Mouse (Mus musculus): ENCODE results near the gene H2-T22. TPM values are rescaled to one million over a fixed set of nuclear protein-coding genes. Genes with fewer than 3 reads are reported as not detected.

The H2-T22 gene
- total and polyA plus RNA-seq, 3 experiments = 7.4 to 23.8 (median 10.6) TPM

DNA sequence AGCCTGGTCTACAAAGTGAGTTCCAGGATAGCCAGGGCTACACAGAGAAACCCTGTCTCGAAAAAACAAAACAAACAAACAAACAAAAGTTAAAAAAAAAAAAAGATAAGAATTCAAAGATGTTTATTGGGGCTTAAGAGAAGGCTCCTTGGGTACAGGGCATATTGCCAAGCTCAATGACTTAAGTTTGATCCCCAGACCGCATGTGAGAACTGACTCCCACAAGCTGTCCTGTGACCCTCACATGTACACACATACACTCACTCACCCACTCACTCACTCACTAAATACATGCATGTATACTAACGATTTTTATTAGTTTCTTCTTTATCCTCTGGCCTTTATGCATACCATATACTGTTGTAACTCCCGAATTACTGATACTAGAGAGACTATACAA lies 42.2 kb downstream of the H2-T22 start:
- Histone ChIP-seq H3K9ac (ENCODE audit: low read depth, low read length) (no peak overlapping the region), H3K4me3 (no peak overlapping the region), H3K79me2 (replicated peaks; ENCODE audit: control insufficient read depth, insufficient read depth, low read length) (peaks cover 6% of the 10 kb centered on the region), H3K27me3 (ENCODE audit: control insufficient read depth, insufficient read depth, low read length) (no peaks in the 10 kb centered on the region), H3K4me1 (ENCODE audit: control insufficient read depth, insufficient read depth, low read length) (peaks cover 8% of the 10 kb centered on the region), H3K36me3 (ENCODE audit: control insufficient read depth, insufficient read depth, low read length) (no peaks in the 10 kb centered on the region), H3K27ac (no peak overlapping the region)
- 77% methylated on average over 4 of the region's 4 CpGs for WGBS
- DNase-seq = no peak
- intact Hi-C loops (cut with DNase I) = no loop called here
- TF ChIP-seq CTCF (IDR thresholded peaks at IDR 0.05) (no peak), EP300 (IDR thresholded peaks at IDR 0.05; ENCODE audit: insufficient read depth, low read depth, low read length) (no peak), POLR2A (IDR thresholded peaks at IDR 0.05; ENCODE audit: insufficient read depth, low read depth, low read length) (no peak)

DNA sequence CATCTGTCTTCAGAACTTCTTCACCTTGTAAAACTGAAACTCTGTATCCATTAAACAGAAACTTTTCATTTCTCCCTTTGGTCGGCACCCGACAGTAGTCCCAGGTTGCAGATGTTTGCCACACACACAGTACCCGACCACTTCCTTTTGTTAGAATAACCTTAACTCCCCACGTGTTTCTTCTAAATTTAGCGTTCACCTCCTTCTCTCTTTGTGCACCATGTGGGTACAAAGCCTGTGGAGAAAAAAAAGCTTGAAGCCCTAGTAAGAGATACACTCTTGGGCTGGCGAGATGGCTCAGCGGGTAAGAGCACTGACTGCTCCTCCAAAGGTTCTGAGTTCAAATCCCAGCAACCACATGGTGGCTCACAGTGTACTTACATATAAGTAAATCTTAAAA lies 43.2 kb downstream of the H2-T22 start:
- peak in 1 of 2 experiments; percentile 39 for DNase-seq
- peaks cover 6% of the 10 kb centered on the region for H3K4me1 ChIP-seq (ENCODE audit: control insufficient read depth, insufficient read depth, low read length)
- H3K79me2 ChIP-seq (replicated peaks; ENCODE audit: control insufficient read depth, insufficient read depth, low read length) = peaks cover 6% of the 10 kb centered on the region
- no peak overlapping the region for H3K27ac ChIP-seq
- TF ChIP-seq CTCF (IDR thresholded peaks at IDR 0.05) (no peak), POLR2A (IDR thresholded peaks at IDR 0.05; ENCODE audit: insufficient read depth, low read depth, low read length) (no peak), EP300 (IDR thresholded peaks at IDR 0.05; ENCODE audit: insufficient read depth, low read depth, low read length) (no peak)
- no peaks in the 10 kb centered on the region for H3K36me3 ChIP-seq (ENCODE audit: control insufficient read depth, insufficient read depth, low read length)
- intact Hi-C loops (cut with DNase I) = no loop called here
- H3K27me3 ChIP-seq (ENCODE audit: control insufficient read depth, insufficient read depth, low read length) = no peaks in the 10 kb centered on the region
- H3K9ac ChIP-seq (ENCODE audit: low read depth, low read length) = no peak overlapping the region
- WGBS = 43% methylated on average over 7 of the region's 7 CpGs
- H3K4me3 ChIP-seq = no peak overlapping the region

DNA sequence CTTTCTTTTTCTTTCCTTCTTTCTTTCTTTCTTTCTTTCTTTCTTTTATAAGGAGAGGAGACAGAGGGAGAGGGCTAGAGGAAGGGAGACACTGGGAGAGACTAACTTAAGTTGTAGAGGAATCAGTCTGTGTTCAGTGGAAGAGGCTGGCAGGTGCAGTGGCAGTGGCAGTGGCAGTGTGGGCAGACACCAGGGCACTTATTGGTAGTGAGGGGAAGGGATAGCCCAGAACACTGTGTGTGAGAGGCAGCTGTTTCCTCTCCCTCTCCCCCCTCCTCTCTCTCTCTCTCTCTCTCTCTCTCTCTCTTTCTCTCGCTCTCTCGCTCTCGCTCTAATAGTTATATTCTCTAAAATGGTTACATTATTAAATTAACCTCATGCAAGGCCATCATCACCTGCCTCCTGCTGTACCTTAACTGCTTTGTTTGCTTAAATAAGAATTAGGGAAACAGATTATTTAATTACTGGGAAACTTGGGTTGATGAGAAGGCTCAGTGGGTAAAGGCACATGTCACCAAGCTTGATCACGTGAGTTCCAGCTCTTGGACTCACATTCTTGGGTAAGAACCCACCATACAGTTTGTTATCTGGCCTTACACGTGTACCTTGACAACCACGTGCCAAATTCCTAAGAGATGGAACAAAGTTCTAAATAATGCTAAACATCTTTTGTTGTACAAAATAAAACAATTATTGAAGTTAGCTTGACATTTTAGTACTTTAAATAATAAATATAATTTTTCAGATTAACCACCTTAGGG lies 43.8 kb downstream of the H2-T22 start:
- intact Hi-C loops (cut with DNase I) = no loop called here
- Histone ChIP-seq H3K27me3 (ENCODE audit: control insufficient read depth, insufficient read depth, low read length) (no peaks in the 10 kb centered on the region), H3K9ac (ENCODE audit: low read depth, low read length) (no peak overlapping the region), H3K4me1 (ENCODE audit: control insufficient read depth, insufficient read depth, low read length) (peaks cover 6% of the 10 kb centered on the region), H3K27ac (no peak overlapping the region), H3K36me3 (ENCODE audit: control insufficient read depth, insufficient read depth, low read length) (no peaks in the 10 kb centered on the region), H3K4me3 (no peak overlapping the region), H3K79me2 (replicated peaks; ENCODE audit: control insufficient read depth, insufficient read depth, low read length) (peaks cover 6% of the 10 kb centered on the region)
- 62% methylated on average over 6 of the region's 6 CpGs for WGBS
- TF ChIP-seq POLR2A (IDR thresholded peaks at IDR 0.05; ENCODE audit: insufficient read depth, low read depth, low read length) (no peak), EP300 (IDR thresholded peaks at IDR 0.05; ENCODE audit: insufficient read depth, low read depth, low read length) (no peak), CTCF (IDR thresholded peaks at IDR 0.05) (no peak)
- no peak for DNase-seq

DNA sequence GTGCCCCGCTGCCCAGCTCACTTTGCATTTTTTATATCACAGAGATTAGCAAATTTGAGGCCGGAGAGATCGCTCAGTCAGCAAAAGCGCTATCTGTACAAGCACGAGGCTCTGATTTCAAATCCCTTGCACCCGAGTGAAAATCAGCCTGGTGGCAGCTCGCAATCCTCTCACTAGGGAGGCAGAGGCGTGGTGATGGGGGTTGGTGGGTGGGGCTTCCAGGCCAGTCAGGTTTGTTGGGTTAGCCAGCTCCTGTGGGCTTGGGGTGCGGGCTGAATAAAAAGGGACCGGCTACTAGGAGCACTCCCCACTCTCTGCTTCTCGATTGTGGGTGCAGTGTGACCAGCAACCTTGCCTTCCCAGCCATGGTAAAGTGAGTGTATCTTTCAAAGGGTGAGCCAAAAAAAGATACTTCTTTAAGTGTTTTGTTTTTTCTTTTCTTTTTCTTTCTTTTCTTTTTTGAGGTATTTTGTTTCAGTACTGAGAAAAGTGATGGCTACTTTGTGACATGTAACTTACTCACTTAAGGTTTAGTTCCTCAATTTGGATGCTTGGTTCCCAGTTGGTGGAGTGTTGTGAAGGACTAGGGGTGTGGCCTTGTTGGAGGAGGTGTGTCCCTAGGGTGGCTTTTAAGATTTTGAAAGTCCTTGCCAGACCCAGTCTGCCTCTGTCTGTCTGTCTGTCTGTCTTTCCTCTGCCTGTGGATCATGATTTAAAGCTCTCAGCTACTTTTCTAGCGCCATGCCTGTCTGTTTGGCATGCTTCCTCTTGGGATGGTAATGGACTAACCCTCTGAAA lies 44.6 kb downstream of the H2-T22 start:
- TF ChIP-seq POLR2A (IDR thresholded peaks at IDR 0.05; ENCODE audit: insufficient read depth, low read depth, low read length) (no peak), EP300 (IDR thresholded peaks at IDR 0.05; ENCODE audit: insufficient read depth, low read depth, low read length) (no peak), CTCF (IDR thresholded peaks at IDR 0.05) (no peak)
- peaks cover 6% of the 10 kb centered on the region for H3K4me1 ChIP-seq (ENCODE audit: control insufficient read depth, insufficient read depth, low read length)
- no peaks in the 10 kb centered on the region for H3K27me3 ChIP-seq (ENCODE audit: control insufficient read depth, insufficient read depth, low read length)
- no peak overlapping the region for H3K27ac ChIP-seq
- no peak overlapping the region for H3K4me3 ChIP-seq
- WGBS = 63% methylated on average over 12 of the region's 12 CpGs
- peak overlapping the region; percentile 22; the same call in 1 of the 2 replicates for H3K9ac ChIP-seq (ENCODE audit: low read depth, low read length)
- H3K36me3 ChIP-seq (ENCODE audit: control insufficient read depth, insufficient read depth, low read length) = no peaks in the 10 kb centered on the region
- peak; percentile 33 to 48 for DNase-seq
- H3K79me2 ChIP-seq (replicated peaks; ENCODE audit: control insufficient read depth, insufficient read depth, low read length) = peaks cover 2% of the 10 kb centered on the region
- intact Hi-C loops (cut with DNase I) = loop anchor here (1.0 to 2.0 kb wide), 3 partner anchors 34 to 195 kb away; partner anchors contain the start of gene H2-T23

DNA sequence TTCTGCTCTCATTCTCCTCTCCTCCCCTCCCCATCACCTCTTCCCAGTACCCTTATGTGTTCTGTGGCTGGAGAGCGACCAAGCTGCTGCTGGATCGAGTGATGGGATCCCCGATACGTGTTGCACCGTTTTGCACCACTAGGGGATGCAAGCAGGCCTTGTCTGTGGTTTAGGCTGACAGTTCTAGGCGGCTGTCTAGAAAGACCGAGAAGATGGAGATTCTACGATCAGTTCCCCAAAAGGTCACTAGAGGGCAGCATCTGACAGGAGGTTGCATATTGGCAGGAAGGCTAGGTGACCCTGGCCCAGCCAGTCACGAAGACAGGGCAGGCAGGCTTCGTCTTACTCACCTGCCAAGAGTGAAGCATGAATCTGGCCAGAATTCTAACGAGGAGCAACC lies 45.6 kb downstream of the H2-T22 start:
- Histone ChIP-seq H3K9ac (ENCODE audit: low read depth, low read length) (no peak overlapping the region), H3K27me3 (ENCODE audit: control insufficient read depth, insufficient read depth, low read length) (no peaks in the 10 kb centered on the region), H3K4me1 (ENCODE audit: control insufficient read depth, insufficient read depth, low read length) (peaks cover 6% of the 10 kb centered on the region), H3K27ac (peak overlapping the region; percentile 15), H3K4me3 (peak overlapping the region; percentile 16; the same call in 1 of the 2 replicates), H3K36me3 (ENCODE audit: control insufficient read depth, insufficient read depth, low read length) (no peaks in the 10 kb centered on the region), H3K79me2 (replicated peaks; ENCODE audit: control insufficient read depth, insufficient read depth, low read length) (no peaks in the 10 kb centered on the region)
- TF ChIP-seq POLR2A (IDR thresholded peaks at IDR 0.05; ENCODE audit: insufficient read depth, low read depth, low read length) (no peak), EP300 (IDR thresholded peaks at IDR 0.05; ENCODE audit: insufficient read depth, low read depth, low read length) (peak; percentile 100), CTCF (IDR thresholded peaks at IDR 0.05) (peak; percentile 89)
- peak; percentile 93 to 94 for DNase-seq
- intact Hi-C loops (cut with DNase I) = loop anchor here (1.0 to 2.0 kb wide), 3 partner anchors 35 to 196 kb away; partner anchors contain the start of gene H2-T23
- under 1% methylated on average over 11 of the region's 11 CpGs for WGBS
